Mouse (Mus musculus): Measurements from ENCODE around the gene Setx. TPM values are rescaled to one million over a fixed set of nuclear protein-coding genes. Genes with fewer than 3 reads are reported as not detected.

Gene Setx
- polyA plus RNA-seq, 1 experiment from 2014 or later: 22.3 TPM

GRCm38 (mm10) chr2:29196844-29197243 lies 72.9 kb downstream of the Setx start:
- no peaks in the 10 kb centered on the region for H3K36me3 ChIP-seq (ENCODE audit: control insufficient read depth, insufficient read depth, low read length)
- no peak overlapping the region for H3K9ac ChIP-seq (replicated peaks; ENCODE audit: low read length)
- 78% methylated on average over 12 of the region's 12 CpGs for WGBS
- ATAC-seq (ENCODE audit: low FRiP score, low TSS enrichment): no peak
- no peaks in the 10 kb centered on the region for H3K9me3 ChIP-seq (ENCODE audit: control insufficient read depth, low read length)
- no peaks in the 10 kb centered on the region for H3K27me3 ChIP-seq (ENCODE audit: control insufficient read depth, insufficient read depth, low read length)
- no peak overlapping the region for H3K27ac ChIP-seq (replicated peaks; ENCODE audit: low read depth, low read length)
- H3K4me1 ChIP-seq (ENCODE audit: control insufficient read depth, insufficient read depth, low read length): peaks cover 6% of the 10 kb centered on the region
- H3K4me3 ChIP-seq (replicated peaks; ENCODE audit: low read depth, low read length): no peak overlapping the region
- DNase-seq: no peak
- no peak overlapping the region for H3K4me2 ChIP-seq (ENCODE audit: low read length)

DNA sequence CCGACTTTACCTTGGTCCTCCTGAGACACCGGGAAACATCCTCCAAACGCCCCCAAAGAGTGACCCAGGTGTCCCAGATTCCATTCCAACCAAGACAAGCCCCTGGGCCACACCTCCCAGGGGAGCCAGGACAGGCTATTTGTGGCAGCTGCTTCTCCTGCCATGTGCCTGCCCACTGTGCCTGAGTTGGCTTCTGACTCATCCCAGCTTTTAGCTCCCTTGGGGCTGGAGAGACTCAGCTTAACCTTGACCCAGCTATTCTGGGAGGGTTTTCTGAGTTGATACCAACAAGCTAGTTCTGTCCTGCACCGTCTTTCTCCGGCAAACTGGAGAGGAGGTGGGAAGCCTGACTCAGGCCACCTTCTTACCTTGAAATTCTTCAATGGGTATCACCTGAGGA lies 74.5 kb downstream of the Setx start:
- H3K4me3 ChIP-seq (replicated peaks; ENCODE audit: low read depth, low read length): no peak overlapping the region
- H3K4me2 ChIP-seq (ENCODE audit: low read length): no peak overlapping the region
- H3K9me3 ChIP-seq (ENCODE audit: control insufficient read depth, low read length): no peaks in the 10 kb centered on the region
- DNase-seq (no peak), ATAC-seq (ENCODE audit: low FRiP score, low TSS enrichment) (no peak)
- H3K4me1 ChIP-seq (ENCODE audit: control insufficient read depth, insufficient read depth, low read length): peaks cover 8% of the 10 kb centered on the region
- H3K27me3 ChIP-seq (ENCODE audit: control insufficient read depth, insufficient read depth, low read length): no peaks in the 10 kb centered on the region
- no peak overlapping the region for H3K9ac ChIP-seq (replicated peaks; ENCODE audit: low read length)
- H3K36me3 ChIP-seq (ENCODE audit: control insufficient read depth, insufficient read depth, low read length): no peaks in the 10 kb centered on the region
- 81% methylated on average over 5 of the region's 5 CpGs for WGBS
- H3K27ac ChIP-seq (replicated peaks; ENCODE audit: low read depth, low read length): no peak overlapping the region

GRCm38 (mm10) chr2:29199909-29200308 lies 75.9 kb downstream of the Setx start:
- no peak for ATAC-seq (ENCODE audit: low FRiP score, low TSS enrichment)

DNA sequence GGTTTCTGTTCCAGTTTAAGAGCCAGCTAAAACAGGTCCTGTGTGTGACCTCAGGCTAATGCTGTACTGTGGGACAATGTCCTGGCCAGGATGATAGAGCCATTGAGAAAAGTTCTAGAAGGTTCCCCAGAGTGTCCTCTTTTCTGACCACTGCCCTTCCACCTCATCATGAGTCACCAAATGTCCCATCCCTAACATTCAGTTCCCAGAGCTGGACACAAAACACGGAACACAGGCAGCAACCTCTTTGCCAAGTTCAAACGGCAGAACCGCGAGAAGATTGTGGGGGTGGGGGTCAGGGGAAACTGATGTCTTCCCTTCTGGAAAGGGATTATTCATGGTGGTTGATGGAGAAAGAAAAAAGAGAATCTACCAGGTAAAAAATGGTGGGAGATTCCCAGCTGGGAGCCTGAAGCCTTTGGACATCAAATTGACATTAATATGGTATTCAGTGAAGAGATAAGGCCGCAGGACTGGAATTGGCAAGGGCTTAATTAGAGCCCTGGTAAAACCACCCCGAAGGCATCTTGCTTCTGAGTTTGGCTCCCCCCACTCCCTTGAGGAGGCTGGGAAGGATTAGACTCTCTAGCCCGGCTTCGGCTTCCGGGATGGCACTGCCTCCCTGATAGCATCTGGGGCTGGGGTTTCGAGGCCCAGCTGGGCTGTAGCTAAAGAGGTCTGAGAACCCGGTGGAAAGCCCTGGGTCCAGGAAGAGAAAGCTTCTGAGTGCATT lies 77.4 kb downstream of the Setx start:
- WGBS: 24% methylated on average over 11 of the region's 11 CpGs
- Histone ChIP-seq H3K27ac (replicated peaks; ENCODE audit: low read depth, low read length) (peak overlapping the region; percentile 60), H3K9ac (replicated peaks; ENCODE audit: low read length) (0 out of 2 replicates have a peak overlapping the region, but pooled peaks have one; percentile 26), H3K9me3 (ENCODE audit: control insufficient read depth, low read length) (no peaks in the 10 kb centered on the region), H3K27me3 (ENCODE audit: control insufficient read depth, insufficient read depth, low read length) (no peaks in the 10 kb centered on the region), H3K36me3 (ENCODE audit: control insufficient read depth, insufficient read depth, low read length) (no peaks in the 10 kb centered on the region), H3K4me3 (replicated peaks; ENCODE audit: low read depth, low read length) (no peak overlapping the region), H3K4me2 (ENCODE audit: low read length) (no peak overlapping the region), H3K4me1 (ENCODE audit: control insufficient read depth, insufficient read depth, low read length) (peaks cover 2% of the 10 kb centered on the region; the same call in 1 of the 2 replicates)
- DNase-seq (peak; percentile 82), ATAC-seq (ENCODE audit: low FRiP score, low TSS enrichment) (peak; percentile 48; the same call in 1 of the 2 replicates)

More at GRCm38 (mm10) chr2:29199909-29200308, 75.9 kb downstream of the Setx start:
- H3K4me1 ChIP-seq (ENCODE audit: control insufficient read depth, insufficient read depth, low read length): peaks cover 4% of the 10 kb centered on the region
- H3K27ac ChIP-seq (replicated peaks; ENCODE audit: low read depth, low read length): no peak overlapping the region
- no peak overlapping the region for H3K9ac ChIP-seq (replicated peaks; ENCODE audit: low read length)
- no peaks in the 10 kb centered on the region for H3K27me3 ChIP-seq (ENCODE audit: control insufficient read depth, insufficient read depth, low read length)
- WGBS: 0% methylated on average over 3 of the region's 3 CpGs
- no peak overlapping the region for H3K4me2 ChIP-seq (ENCODE audit: low read length)
- H3K4me3 ChIP-seq (replicated peaks; ENCODE audit: low read depth, low read length): no peak overlapping the region
- peak; percentile 79 for DNase-seq
- no peaks in the 10 kb centered on the region for H3K9me3 ChIP-seq (ENCODE audit: control insufficient read depth, low read length)
- no peaks in the 10 kb centered on the region for H3K36me3 ChIP-seq (ENCODE audit: control insufficient read depth, insufficient read depth, low read length)

DNA sequence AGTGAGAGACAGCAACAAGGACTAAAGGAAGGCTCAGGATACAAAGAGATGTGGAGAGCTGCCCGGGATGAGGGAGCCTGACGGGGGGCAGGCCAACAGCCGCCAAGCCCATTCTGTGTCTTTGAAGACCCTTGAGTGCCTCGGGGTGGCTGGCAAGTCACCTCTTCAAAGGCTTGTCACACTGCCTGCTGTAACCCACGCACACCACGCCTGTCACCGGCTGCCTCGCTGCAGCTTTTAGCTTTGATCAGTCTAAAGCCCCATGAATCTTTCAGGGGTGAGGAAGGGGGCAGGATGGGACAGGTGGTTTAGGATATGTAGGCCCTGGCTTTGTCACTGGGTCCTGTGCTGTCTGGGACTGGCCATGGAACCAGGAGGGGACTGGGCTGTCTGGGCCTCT lies 82.2 kb downstream of the Setx start:
- peak; percentile 55 for DNase-seq
- Histone ChIP-seq H3K9ac (replicated peaks; ENCODE audit: low read length) (no peak overlapping the region), H3K27ac (replicated peaks; ENCODE audit: low read depth, low read length) (0 out of 2 replicates have a peak overlapping the region, but pooled peaks have one; percentile 49), H3K4me1 (ENCODE audit: control insufficient read depth, insufficient read depth, low read length) (peaks cover 2% of the 10 kb centered on the region; the same call in 1 of the 2 replicates), H3K9me3 (ENCODE audit: control insufficient read depth, low read length) (no peaks in the 10 kb centered on the region), H3K36me3 (ENCODE audit: control insufficient read depth, insufficient read depth, low read length) (no peaks in the 10 kb centered on the region), H3K27me3 (ENCODE audit: control insufficient read depth, insufficient read depth, low read length) (no peaks in the 10 kb centered on the region), H3K4me3 (replicated peaks; ENCODE audit: low read depth, low read length) (no peak overlapping the region), H3K4me2 (ENCODE audit: low read length) (no peak overlapping the region)
- WGBS: 17% methylated on average over 8 of the region's 8 CpGs
- 0 out of 2 replicates have a peak, but pooled peaks have one; percentile 46 for ATAC-seq (ENCODE audit: low FRiP score, low TSS enrichment)

DNA sequence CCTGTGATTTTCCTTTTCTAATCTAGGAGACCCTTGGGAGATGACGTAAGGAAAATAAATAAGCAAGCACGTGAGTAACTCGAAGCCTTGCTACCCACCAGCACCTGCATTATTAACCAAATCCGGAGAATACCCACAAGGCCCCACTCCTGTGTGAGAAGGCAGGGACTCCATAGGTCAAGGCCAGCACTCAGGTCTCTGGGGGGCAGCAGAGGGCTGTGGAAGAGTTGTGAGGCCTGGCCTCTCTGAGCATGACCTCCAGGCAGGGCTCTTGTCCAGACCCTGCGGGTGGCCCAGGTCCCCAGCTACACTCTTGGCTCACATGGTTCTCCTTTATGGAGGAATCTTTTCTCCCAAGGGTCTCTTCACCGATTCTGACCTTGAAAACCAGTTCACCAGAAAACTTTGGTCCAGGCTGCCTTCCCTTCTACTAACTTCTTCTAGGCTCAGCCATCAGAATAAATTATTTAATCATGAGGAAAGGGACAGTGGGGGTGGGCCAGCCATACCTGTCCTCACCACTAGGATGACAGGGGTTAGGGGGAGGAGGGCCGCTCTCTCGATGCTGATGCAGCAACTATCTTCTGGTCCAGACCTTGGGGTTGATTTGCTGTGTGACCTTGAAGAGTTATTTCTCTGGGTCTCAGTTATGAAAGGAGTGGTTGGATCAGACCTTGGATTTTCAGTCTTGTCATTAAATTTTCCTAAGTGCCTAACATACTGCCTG lies 92.5 kb downstream of the Setx start:
- no peaks in the 10 kb centered on the region for H3K27me3 ChIP-seq (ENCODE audit: control insufficient read depth, insufficient read depth, low read length)
- H3K9me3 ChIP-seq (ENCODE audit: control insufficient read depth, low read length): no peaks in the 10 kb centered on the region
- no peaks in the 10 kb centered on the region for H3K36me3 ChIP-seq (ENCODE audit: control insufficient read depth, insufficient read depth, low read length)
- H3K9ac ChIP-seq (replicated peaks; ENCODE audit: low read length): no peak overlapping the region
- H3K4me3 ChIP-seq (replicated peaks; ENCODE audit: low read depth, low read length): no peak overlapping the region
- ATAC-seq (ENCODE audit: low FRiP score, low TSS enrichment): no peak
- no peak overlapping the region for H3K27ac ChIP-seq (replicated peaks; ENCODE audit: low read depth, low read length)
- WGBS: 49% methylated on average over 8 of the region's 8 CpGs
- peak; percentile 37 for DNase-seq
- H3K4me2 ChIP-seq (ENCODE audit: low read length): no peak overlapping the region
- no peaks in the 10 kb centered on the region for H3K4me1 ChIP-seq (ENCODE audit: control insufficient read depth, insufficient read depth, low read length)

- Histone ChIP-seq H3K4me3 (replicated peaks; ENCODE audit: low read depth, low read length) (no peak overlapping the region), H3K27ac (replicated peaks; ENCODE audit: low read depth, low read length) (no peak overlapping the region), H3K27me3 (ENCODE audit: control insufficient read depth, insufficient read depth, low read length) (no peaks in the 10 kb centered on the region), H3K4me2 (ENCODE audit: low read length) (no peak overlapping the region), H3K9ac (replicated peaks; ENCODE audit: low read length) (no peak overlapping the region), H3K9me3 (ENCODE audit: control insufficient read depth, low read length) (no peaks in the 10 kb centered on the region), H3K36me3 (ENCODE audit: control insufficient read depth, insufficient read depth, low read length) (no peaks in the 10 kb centered on the region), H3K4me1 (ENCODE audit: control insufficient read depth, insufficient read depth, low read length) (no peaks in the 10 kb centered on the region)
- 80% methylated on average over 5 of the region's 5 CpGs for WGBS
- DNase-seq (no peak), ATAC-seq (ENCODE audit: low FRiP score, low TSS enrichment) (no peak)
These were observed 93.1 kb downstream of the Setx start for GRCm38 (mm10) chr2:29217042-29217441.

DNA sequence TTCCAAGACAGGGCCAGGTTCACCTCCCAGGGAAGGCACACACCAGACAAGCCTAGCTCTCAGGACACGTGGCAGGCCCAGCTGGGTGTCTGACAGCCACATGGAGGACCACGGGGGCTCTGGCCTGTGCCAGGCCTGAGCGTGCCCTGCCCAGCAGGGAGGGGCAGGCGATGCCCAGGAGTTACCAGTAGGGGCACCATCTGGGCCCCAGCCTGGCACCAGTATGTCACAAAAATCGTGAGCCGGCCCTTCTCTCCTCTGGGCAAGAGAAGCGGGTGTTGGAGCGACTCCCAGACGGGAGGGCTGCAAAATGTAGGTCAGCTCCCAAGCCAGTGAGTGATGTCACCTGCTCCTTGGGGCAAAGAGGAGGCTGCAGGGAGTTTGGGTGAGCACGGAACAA lies 93.9 kb downstream of the Setx start:
- Histone ChIP-seq H3K27ac (replicated peaks; ENCODE audit: low read depth, low read length) (no peak overlapping the region), H3K4me2 (ENCODE audit: low read length) (no peak overlapping the region), H3K9me3 (ENCODE audit: control insufficient read depth, low read length) (no peaks in the 10 kb centered on the region), H3K4me3 (replicated peaks; ENCODE audit: low read depth, low read length) (no peak overlapping the region), H3K27me3 (ENCODE audit: control insufficient read depth, insufficient read depth, low read length) (no peaks in the 10 kb centered on the region), H3K9ac (replicated peaks; ENCODE audit: low read length) (no peak overlapping the region), H3K4me1 (ENCODE audit: control insufficient read depth, insufficient read depth, low read length) (no peaks in the 10 kb centered on the region), H3K36me3 (ENCODE audit: control insufficient read depth, insufficient read depth, low read length) (no peaks in the 10 kb centered on the region)
- whole genome bisulfite sequencing: 65% methylated on average over 10 of the region's 10 CpGs
- DNase-seq (peak; percentile 25), ATAC-seq (ENCODE audit: low FRiP score, low TSS enrichment) (0 out of 2 replicates have a peak, but pooled peaks have one; percentile 27)
